Mouse (Mus musculus): ENCODE measurements around the gene Ogfrl1.
A peak's percentile ranks its signal among the peaks of the same experiment; 100 is the strongest.
"Not testable (repeated sequence)": the region's sequence is repeated elsewhere in the genome, so short reads cannot be mapped to it uniquely, and the experiment has no call there.

Ogfrl1 gene

DNA sequence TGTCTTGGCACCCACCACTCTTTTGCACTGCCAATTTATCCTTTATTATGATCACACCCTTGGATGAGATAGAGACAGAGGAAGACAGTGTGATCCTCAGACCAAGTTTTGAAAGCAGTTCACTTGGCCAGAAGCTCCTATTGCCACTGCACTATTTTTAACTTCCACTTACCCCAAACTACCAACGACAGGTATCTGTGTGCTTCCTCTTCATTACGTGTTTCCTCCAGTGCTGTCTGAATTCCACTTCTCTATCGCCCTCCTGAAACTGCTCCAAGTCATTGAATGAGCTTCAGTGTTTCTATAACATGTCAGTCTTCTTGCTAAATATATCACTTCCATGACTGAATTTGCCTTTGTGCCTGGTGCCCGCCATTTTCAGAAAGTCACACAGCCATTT lies at the start of gene Ogfrl1:
Ogfrl1 (minus strand) TSS at position 150 of the 400 bp plus-strand sequence.
- no peak for DNase-seq (ENCODE audit: extremely low read depth, insufficient read length, low spot score)

DNA sequence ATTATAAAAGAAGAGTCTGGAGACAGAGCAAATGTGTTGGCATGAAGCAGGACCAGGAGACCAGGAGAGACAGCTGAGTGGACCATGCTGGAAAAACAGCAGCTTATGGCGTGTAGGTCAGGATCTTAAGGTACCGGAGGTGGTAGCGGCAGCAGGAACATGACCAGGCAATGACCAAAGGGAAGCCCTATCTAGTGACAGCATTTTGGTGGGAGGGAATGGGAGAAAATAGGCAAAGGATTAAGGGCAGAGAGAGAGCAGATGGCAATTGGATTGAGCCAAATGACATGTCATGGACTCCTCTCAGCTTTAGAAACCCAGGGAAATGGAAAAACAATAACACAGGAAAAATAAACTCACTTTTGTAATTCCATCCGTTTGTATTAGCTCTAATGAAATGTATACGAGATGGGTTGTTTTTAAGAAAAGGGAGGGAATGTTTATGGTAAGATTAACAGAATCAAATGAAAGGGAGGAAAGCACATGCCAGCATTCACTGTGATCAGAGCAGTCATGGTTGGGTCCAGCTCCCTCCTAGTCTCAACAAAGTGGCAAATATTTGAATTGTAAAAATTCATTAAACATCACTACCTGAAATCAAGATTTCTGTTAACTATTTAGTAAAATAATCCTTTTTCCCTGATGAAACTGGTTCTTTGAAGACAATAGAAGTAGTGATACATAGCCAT lies 48.3 kb upstream of the Ogfrl1 start:
- DNase-seq (ENCODE audit: extremely low read depth, insufficient read length, low spot score), result no peak

DNA sequence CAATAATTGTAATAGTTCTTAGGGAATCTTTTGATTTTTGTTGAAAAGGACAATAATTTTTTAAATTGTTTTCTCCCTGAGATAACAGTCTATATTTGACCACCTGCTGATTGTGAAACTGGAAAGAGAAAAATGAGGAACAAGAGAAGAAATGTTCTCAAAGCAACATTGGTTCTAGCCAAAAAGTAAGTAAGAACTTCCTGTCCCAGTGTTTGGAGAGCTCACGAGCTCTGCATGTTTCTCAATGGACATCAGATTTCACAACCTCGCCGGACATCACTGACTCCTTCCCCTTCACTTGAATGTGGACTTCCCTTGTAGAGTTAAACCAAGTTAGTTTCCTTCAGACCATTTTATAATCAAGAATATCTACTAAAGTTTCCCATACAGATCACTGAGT lies 36.0 kb upstream of the Ogfrl1 start:
- no peak for DNase-seq (ENCODE audit: extremely low read depth, insufficient read length, low spot score)

DNA sequence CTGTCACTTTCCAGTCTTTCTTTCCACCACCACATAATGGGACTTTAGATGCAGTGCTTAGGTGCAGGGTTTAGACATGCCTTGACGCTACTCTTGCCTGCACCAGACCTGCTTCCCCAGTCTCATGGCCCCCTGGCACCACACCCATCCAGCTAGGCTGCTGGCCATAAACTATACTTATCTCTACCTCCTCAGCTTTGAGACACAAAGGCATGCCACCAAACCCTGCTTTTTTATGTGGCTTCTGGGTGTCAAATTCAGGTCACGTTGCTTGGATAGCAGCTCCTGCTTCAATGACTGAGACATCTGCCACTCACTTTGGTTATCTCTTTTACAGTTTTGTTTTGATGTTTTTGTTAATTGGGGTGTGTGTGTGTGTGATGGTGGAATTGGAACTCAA lies 28.9 kb upstream of the Ogfrl1 start:
- DNase-seq (ENCODE audit: extremely low read depth, insufficient read length, low spot score), result no peak

DNA sequence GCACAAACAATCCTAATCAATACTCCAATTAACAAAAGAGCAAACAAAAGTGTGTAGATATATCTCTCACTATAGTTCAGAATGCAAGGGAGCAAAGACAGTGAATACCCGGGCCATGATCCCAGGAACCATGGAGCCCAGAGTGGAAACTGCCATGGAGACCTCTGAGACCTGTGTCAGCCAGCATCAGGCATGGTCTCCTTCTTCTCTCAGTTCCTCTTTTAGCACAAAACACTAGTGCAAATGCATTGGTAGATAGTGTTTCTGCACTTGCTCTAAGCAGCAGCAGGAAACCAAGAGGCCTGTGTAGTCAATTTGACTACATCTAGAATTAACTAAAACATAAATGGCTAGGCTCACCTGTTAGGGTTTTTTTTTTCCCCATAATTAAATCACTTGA lies 21.4 kb upstream of the Ogfrl1 start:
- DNase-seq (ENCODE audit: extremely low read depth, insufficient read length, low spot score), result no peak

DNA sequence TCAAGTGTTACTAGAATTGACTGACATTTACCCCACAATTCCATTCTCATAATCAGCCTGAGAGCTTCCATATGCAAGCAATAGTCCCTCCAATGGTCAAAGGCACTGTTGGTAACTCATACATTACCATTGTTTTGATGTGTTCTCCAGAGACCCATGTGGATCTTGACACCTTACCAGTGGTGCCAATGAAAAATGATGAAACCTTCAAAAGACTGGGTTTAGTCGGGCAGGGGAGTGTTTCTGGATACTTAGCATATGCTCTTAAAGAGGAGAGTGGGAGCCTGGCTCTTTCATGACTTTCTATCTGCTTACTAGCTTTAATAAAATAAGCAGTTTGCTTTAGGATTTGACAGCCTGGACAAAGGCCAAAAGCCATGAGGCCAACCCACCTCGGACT lies 20.5 kb upstream of the Ogfrl1 start:
- DNase-seq (ENCODE audit: extremely low read depth, insufficient read length, low spot score), result no peak

DNA sequence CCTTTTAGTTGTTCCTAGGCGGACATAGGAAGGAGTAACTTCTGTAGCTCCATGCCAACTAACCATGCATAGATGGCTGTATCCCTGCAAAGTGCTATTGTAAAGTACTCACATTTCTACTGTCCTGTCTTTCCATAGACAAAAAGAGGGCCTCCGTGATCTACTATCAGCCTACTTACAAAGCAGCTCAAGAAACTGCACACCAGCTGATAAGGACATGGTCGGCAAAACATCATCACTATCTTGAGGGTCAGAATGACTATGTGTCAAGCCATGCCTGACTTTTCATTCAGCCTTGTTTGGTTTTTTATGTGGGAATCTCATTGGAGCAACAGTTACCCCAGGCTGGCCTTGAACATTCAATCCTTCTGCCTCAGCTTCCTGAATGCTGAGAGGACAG lies 20.0 kb upstream of the Ogfrl1 start:
- no peak for DNase-seq (ENCODE audit: extremely low read depth, insufficient read length, low spot score)

DNA sequence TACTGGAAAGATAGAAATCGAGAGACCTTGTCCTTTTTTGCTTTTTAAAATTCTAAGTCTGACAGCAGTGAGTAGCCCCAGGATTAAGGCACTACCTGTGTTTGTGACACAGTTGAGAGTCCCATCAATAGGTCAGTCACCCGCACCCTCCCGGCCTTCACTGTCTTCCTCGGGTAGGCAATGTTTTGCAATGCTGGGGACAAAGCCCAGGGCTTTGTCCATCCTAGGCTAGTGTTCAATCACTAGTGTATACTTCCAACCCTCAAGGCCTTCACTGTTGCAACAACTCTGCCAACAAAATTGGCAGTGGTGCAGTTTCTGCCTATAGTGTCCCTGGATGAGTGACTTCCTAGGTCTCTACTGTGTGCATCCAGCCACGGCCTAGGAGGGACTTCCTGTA lies 14.0 kb upstream of the Ogfrl1 start:
- no peak for DNase-seq (ENCODE audit: extremely low read depth, insufficient read length, low spot score)

DNA sequence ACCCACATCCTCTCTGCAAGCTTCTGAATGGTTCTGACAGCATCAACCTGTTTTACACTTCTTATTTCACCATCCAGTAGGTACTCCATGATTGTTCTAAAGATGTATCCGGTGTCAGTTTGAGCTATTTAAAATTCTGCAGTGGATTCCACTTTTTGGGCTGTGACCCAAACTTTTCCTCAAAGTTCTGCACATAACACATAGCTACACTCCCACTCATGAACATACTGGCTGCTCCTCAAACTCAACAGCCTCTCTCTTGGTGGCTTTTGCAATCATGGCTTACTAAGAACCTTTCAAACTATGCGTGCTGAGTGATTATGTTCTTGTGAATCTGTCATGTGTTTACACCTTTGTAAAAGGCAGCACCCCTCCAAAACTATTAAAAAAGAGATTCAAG lies 12.4 kb upstream of the Ogfrl1 start:
- DNase-seq (ENCODE audit: extremely low read depth, insufficient read length, low spot score), result no peak

DNA sequence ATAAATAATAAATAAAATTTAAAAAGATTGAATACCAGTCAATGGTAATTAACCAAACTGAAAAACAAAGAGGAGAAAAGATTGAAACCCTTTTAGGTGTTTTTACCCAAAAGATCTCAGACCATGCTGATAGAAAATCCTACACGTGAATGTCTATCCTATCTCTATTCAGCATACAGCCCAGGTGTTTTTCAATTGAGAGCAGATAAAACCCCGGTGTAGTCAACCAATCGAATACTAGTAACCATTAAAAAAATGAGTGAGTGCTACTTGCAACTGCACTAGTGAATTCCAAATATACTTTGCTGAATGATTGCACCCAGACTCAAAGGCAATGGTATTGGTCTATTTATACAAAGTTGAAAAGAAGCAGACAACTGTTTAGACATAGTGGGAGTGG lies 4.8 kb upstream of the Ogfrl1 start:
- DNase-seq (ENCODE audit: extremely low read depth, insufficient read length, low spot score), result no peak

DNA sequence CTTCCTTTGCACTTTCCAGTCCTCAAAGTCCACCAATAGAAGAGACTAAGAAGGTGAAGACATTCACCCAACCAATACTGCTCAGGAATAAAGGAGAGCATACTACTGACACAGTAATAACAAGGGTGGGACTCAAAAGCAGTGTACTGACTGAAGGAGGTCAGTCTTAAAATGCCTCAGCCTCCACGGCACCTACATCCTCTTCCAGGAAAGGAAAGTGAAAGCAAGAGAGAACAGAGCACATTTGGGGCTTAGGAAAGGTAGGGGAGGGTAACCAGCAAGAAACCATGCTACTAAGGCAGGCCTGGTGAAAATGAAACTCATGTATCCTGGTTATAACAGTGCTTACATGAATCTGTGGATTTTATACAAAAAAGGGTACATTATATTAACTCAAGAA lies 2.0 kb upstream of the Ogfrl1 start:
- DNase-seq (ENCODE audit: extremely low read depth, insufficient read length, low spot score), result no peak

DNA sequence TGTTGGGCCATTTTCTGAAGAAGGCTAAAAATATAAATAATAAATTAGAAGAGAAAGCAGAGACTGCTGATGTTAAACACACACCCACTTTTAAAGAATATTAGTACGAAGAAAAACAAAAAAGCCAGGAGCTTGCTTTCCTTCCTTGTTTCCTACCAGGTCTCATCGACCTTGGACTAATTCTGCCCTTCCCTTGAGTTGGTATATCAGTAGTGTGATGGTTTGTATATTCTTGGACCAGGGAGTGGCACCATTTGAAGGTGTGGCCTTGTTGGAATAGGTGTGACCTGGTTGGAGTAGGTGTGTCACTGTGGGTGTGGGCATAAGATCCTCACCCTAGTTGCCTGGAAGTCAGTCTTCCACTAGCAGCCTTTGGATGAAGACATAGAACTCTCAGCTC lies 3.2 kb downstream of the Ogfrl1 start:
- DNase-seq (ENCODE audit: extremely low read depth, insufficient read length, low spot score), result not testable (repeated sequence)

DNA sequence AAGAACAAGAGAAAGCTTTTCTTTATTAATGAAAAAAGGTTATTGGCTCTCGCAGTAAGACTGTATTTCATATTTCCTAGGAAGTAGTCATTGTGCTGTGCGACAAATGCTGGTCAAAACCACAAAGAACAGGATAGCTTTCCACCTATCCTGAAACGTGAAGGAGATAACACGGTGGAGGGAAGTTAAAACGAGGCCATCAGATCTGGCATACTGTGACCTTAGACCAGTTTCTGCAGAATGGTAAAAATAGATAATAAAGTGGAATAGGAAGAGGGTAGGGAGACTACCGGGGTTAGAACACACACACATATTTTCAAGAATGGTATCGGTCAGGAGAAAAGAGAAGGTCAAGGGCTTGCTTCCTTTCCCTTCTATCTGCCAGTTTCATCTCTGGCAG lies 5.8 kb downstream of the Ogfrl1 start:
- no peak for DNase-seq (ENCODE audit: extremely low read depth, insufficient read length, low spot score)

DNA sequence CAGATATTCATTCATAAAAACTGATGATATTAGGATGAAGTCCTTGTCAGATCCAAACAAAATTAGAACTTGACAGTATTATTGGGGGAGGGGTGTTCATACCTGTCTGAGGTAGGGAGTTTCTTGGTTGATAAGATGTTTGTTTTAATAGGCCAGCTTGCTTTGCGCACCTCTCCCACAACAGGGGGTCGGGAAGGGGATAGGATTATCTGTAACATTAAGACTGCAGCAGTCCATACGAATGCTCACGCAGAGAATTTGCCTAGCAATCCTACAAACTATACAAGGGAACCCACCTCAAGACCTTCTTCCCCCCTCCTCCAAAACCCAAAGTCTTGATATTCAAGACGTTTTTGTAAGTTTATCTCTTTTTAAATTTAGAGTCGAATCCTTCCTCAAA lies 13.2 kb downstream of the Ogfrl1 start:
- no peak for DNase-seq (ENCODE audit: extremely low read depth, insufficient read length, low spot score)

DNA sequence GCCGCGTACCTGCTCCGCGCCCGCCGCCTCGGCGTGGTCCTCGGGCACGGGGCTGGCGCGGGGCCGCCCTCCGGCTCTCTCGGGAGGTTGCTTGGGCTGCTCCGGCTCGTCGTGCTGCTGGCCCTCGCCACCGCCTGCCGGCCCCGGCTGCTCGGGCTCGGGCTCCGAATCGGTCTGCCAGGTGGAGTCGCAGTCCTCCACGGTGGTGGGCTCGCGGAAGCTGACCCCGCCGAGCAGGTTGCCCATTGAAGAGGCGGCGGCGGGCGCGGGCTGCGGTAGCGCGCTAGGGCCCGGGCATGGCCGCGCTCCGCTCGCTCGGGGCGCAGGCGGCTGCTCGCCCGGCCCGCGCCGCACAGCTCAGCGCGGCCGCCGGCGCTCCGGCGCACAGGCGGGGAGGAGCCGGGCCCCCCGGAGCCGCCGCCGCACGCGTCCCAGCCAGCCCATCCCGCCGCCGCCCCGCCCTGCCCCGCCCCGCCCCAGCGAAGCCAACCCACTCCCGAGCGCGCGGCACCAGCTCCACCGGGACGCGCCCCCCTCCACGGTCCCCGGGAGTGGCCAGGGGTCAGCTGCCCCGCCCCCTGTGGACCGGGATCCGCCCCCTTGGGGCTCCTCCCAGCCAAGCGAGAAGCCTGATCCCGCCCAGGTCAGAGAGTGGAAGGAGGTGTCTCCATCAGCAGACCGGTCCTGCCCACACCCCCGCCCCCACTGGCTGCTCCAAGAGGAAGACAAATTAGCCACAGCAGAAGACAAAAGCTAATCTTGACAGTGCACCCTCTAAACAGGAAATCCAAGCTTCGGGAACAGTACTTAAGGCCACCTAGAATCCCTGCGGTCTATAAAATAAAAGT lies 14.5 kb downstream of the Ogfrl1 start:
- peak; percentile 92 for DNase-seq (ENCODE audit: extremely low read depth, insufficient read length, low spot score)

DNA sequence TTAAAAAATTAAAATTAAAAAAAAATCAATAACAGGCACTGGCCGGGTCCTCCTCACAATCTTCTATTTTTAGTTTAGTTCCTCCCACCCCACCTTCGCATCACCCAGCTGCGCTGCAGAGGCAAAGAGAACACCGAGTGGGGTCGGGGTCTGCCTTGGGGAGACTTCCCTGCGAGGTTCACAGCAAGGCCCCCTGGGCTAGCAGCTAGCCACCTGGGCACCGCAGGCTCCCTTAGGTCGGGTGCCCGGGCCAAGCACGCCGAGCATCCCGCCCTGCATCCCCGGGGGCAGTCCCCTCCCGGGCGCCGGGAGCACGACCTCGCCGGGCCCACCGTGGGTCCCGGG lies 15.1 kb downstream of the Ogfrl1 start:
- DNase-seq (ENCODE audit: extremely low read depth, insufficient read length, low spot score), result no peak

DNA sequence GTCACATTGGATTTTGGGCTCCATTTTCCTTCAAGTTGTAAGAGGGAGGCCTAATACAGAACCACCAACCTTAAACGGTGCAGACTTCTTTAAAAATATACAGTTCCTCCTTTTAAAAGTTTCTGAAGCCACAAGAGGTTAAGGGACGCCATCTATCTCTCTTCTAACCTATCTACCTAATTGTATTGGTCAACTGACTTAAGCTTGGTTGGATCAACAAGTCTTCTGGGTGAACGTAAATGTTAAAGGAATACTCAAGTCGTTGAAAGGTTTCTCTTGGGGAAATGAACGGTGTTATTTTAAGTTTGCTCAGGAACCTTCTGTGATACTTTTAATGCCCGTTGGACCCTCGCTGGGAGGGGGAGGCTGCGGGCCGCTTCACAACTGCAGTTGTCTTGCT lies 15.5 kb downstream of the Ogfrl1 start:
- no peak for DNase-seq (ENCODE audit: extremely low read depth, insufficient read length, low spot score)

DNA sequence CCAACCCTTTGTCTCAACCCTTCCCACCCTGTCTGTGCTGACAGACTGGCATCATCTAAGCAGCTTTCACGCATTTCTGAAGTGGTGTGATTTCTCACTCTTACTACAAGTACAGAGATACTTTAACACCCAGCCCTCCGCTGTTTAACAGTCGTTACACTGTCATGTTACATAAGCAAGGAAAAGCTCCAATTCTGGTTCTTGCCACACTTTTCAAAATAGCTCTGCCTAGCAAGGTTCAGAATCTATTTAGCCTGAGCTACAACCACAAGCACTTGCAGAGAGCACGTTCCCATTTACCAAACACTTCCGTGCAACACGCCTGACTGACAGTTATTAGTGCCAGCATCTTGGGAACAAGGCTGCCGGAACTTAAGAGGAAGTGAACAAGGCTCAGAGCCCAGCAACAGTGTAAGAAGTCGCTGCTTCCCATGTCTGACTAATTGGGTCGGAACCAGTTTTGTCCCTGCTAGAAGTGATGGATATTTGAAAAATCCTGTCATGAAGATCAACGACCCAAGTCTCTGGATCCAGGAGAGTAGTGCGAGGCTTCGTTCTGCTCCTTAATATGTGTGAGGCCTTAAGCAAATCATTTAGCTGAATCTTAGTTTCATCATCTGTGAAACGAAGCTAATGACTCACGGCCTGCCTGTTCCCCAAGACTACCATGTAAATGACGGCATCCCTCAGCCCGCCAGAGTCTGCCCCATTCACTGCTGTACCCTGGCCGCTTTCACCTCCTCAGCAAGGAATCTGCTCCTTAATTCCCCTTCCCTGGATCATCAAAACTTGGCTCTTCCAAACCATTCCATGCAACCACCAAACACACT lies 17.4 kb downstream of the Ogfrl1 start:
- DNase-seq (ENCODE audit: extremely low read depth, insufficient read length, low spot score), result no peak

DNA sequence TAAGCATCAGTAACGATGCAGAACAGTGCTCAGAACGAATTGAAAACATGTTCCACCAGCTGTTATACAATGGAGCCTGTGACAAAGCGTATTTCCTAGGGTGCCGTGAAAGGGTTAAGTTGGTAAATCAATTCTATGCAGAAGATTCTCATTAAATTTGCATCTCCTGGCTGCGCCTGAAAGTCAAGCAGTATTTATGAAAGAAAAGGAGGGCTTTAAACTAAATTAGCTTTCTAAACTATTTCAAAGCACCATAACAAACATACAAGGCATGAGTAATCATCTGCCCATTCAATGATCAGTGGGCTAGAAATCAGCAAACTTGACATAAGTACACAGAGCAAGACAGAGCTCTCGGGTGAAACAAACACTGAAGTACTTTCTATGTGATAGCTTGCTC lies 18.3 kb downstream of the Ogfrl1 start:
- DNase-seq (ENCODE audit: extremely low read depth, insufficient read length, low spot score), result no peak

DNA sequence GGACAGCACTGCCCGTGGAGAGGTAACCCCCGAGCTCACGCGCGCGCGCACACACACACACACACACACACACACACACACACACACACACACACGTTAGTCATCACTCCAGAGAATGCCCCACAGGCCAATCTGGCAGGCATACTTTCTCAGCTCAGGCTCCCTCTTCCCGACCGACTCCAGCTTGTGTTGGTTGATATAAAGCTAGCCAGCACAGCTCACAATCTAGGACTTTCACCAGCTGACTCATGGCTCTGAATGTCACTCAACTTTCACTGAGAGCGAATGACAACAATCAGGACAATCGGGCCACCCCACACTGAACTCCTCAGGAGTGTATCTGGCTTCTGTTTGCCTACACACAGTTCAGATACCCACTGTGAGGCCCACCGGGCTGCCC lies 20.0 kb downstream of the Ogfrl1 start:
- no peak for DNase-seq (ENCODE audit: extremely low read depth, insufficient read length, low spot score)

DNA sequence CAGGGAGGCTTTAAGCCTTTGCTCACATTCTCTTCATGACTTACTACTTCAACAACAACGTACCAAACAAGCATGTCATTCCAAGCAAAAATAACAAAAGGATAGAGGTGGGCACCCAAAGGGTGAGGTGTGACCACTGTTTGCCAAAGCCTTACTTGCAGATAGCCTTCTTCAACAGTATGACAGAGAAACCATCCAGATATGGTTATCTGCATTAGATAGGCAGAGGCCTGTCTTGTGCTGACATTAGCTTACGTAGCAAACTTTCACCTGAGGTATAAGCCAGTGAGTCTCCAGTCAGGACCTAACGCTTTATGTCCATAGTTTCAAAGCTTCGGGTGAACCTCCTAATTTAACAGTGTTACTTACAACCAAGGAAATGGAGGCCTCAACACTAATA lies 23.4 kb downstream of the Ogfrl1 start:
- no peak for DNase-seq (ENCODE audit: extremely low read depth, insufficient read length, low spot score)

DNA sequence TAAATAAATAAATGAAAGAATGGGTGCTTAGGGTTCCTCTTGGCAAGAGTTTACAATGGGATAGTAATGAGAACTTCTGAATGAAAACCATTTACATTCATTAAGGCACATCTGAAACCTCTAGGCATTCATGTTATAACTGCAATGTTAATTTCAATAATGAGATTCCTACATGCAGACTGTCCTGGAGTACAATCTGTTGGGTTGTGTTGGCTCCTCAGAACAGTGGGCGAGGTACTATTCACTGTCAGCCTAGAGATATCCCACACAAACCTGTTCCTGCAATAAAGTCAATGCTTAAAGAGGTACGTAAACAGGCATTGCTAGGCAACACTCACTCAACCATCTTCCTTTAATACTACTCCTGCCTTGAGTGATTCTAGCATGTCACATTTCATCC lies 32.0 kb downstream of the Ogfrl1 start:
- DNase-seq (ENCODE audit: extremely low read depth, insufficient read length, low spot score), result no peak
